Mouse (Mus musculus) liver, embryonic 14.5 days (tissue): Measurements from ENCODE around the gene Mlh3. TPM values are rescaled to one million over a fixed set of nuclear protein-coding genes. Genes with fewer than 3 reads are reported as not detected.

Experiments used
- ATAC-seq: fragments of 200-750 bp; cut with Nextera tagmentation; 2 replicates; pipeline ENCODE4 v1.8.0; 2017; ENCODE audit warnings: moderate number of reproducible peaks, mild to moderate bottlenecking, moderate library complexity; ENCODE audit not compliant: insufficient read depth
- DNase-seq, 3 experiments: peaks; one replicate each; pipeline ENCODE4 v3.0.0-alpha.2; 2012 to 2013; ENCODE audit warnings: low read depth in 3 of 3, low spot score in 3 of 3
- H3K27ac ChIP-seq: fragments of 300-500 bp; sonication (generic); 2 replicates; pipeline ENCODE4 v1.5.1; 2014; ENCODE audit warnings: moderate library complexity, mild to moderate bottlenecking, control low read depth, inconsistent platforms
- H3K27me3 ChIP-seq: fragments of 300-500 bp; sonication (generic); 2 replicates; pipeline ENCODE4 v1.6.1; 2014; ENCODE audit warnings: mild to moderate bottlenecking, low read length, moderate library complexity; ENCODE audit not compliant: control insufficient read depth, insufficient read depth
- H3K36me3 ChIP-seq: fragments of 300-500 bp; sonication (generic); replicated peaks from 2 replicates; pipeline ENCODE4 v1.6.1; 2014; ENCODE audit warnings: low read depth; ENCODE audit not compliant: control insufficient read depth, insufficient read depth
- H3K4me1 ChIP-seq, 2 experiments: fragments of 200-500 bp in 1 of 2; fragments of 300-500 bp in 1 of 2; sonication (generic) in 1 of 2; replicated peaks; 2 replicates each; pipeline ENCODE4 v1.6.1; 2012 to 2014; ENCODE audit warnings: antibody characterized with exemption in 1 of 2, inconsistent platforms in 1 of 2, low read length in 1 of 2; ENCODE audit not compliant: control insufficient read depth in 2 of 2, insufficient read depth in 2 of 2
- H3K4me2 ChIP-seq: fragments of 300-500 bp; sonication (generic); 2 replicates; pipeline ENCODE4 v1.6.1; 2014; ENCODE audit warnings: low read depth, mild to moderate bottlenecking, control low read depth, moderate library complexity
- H3K4me3 ChIP-seq, 2 experiments: fragments of 200-500 bp in 1 of 2; fragments of 300-500 bp in 1 of 2; sonication (generic) in 1 of 2; 2 replicates each; pipeline ENCODE4 v1.5.1; 2012 to 2014; ENCODE audit warnings: low read depth in 2 of 2, low read length in 2 of 2, mild to moderate bottlenecking in 2 of 2, control low read depth in 1 of 2, inconsistent platforms in 1 of 2, moderate library complexity in 1 of 2; ENCODE audit not compliant: insufficient read depth in 1 of 2
- H3K9ac ChIP-seq: fragments of 300-500 bp; sonication (generic); replicated peaks from 2 replicates; pipeline ENCODE4 v1.6.1; 2014; ENCODE audit warnings: mild to moderate bottlenecking, control low read depth, moderate library complexity
- H3K9me3 ChIP-seq: fragments of 300-500 bp; sonication (generic); 2 replicates; pipeline ENCODE4 v1.6.1; 2016; ENCODE audit warnings: low read length, mixed read lengths; ENCODE audit not compliant: control insufficient read depth
- CTCF ChIP-seq: IDR thresholded peaks from 2 replicates; pipeline ENCODE4 v1.5.1; 2016; ENCODE audit warnings: antibody characterized with exemption, low read depth, control low read depth
- EP300 ChIP-seq: IDR thresholded peaks from 2 replicates; pipeline ENCODE4 v1.6.1; 2016; ENCODE audit warnings: antibody characterized with exemption, low read depth
- WGBS: fragments of 180-500 bp; shearing (Covaris S2); extraction: QIAGEN DNeasy Blood & Tissue Kit; methylation state at CpG from one replicate; pipeline ENCODE4 v1.1.7; 2014; ENCODE audit not compliant: insufficient replicate concordance; 5-methylcytosine and 5-hydroxymethylcytosine counted together
- polyA plus RNA-seq, 2 experiments: library from polyadenylated mRNA; depleted of rRNA in 1 of 2; stranded (reverse) in 1 of 2; unstranded in 1 of 2; fragments of >200 nt; fragmentation: Nextera tagmentation in 1 of 2; extraction: Ambion mirVana in 1 of 2; gene quantifications; 2 replicates each; pipeline versions ENCODE4 v1.2.1 to v1.2.3; 2012 to 2014

Mlh3 gene
- polyA plus RNA-seq, 2 experiments = 2.0 to 2.3 TPM

DNA sequence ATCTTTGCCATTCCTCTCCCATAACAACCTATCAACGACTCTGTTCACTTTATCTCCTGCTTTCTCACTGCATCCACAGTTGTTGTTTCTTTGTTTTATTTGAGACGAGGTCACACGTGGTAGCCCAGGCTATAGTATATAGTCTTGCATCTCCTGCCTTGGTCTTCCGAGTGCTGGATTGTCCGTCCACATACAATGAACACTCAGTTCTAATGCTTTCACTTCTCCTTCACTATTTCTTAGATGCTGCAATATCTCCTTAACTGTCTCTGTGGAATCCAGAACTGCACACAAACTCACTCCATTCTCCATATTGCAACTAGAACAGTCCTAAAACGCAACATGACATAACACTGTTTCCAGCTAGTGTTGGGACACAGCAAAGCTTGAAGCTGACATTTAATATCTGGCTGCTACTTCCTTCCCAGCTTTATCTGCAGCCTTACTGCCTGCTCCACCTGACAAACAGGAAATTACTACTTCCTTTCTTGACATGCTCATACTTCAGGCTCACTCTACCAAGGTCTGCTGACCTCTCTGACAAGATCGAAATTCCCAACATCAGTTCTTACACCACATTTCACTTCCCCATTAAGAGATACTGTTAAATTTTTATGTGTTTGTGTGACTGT, 13.3 kb downstream of the Mlh3 start:
- Histone ChIP-seq H3K27me3 (no peaks in the 10 kb centered on the region), H3K9ac (no peak overlapping the region), H3K4me1 (peaks cover 0 to 7% of the 10 kb centered on the region in 2 experiments; a peak in 2 of 4 replicates), H3K4me3 (no peak overlapping the region), H3K9me3 (no peaks in the 10 kb centered on the region), H3K36me3 (no peaks in the 10 kb centered on the region), H3K27ac (no peak overlapping the region), H3K4me2 (no peak overlapping the region)
- no peak for TF ChIP-seq EP300
- TF ChIP-seq CTCF = no peak
- WGBS = 14% methylated on average over 7 of the region's 7 CpGs
- ATAC-seq = 0 out of 2 replicates have a peak, but pooled peaks have one; percentile 35
- no peak for DNase-seq

DNA sequence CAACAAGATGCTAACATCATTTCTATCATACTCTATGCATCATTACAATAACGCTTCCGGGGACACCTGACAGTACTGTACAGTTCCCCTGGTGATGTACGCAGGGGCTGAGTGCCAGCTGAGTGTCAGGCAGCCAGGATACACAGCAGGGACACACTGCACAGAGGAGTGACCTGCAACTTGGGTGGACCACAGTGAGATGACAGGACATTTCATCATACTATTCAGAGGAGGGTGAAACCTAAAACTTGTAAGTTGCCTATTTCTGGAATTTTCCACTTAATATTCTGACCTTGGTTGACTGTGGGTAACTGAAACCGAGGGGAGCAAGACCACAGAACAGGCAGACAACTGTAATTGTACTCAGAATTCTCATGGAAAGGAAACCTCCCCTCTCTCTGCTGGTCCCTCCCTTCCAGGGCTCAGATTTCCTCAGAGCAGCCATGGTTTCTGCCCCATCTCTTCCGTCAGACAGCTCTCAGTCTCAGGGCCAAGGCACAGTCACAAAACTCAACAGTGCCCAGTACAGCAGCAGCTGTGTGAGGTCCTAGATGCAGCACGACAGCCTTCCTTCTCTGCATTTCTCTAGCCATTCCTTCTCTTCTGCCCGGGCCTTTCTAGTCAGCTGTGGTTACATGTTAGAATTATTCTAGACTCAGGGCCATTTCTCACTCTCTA, 14.2 kb downstream of the Mlh3 start:
- WGBS = 59% methylated on average over 7 of the region's 7 CpGs
- no peak overlapping the region for H3K27ac ChIP-seq
- no peak for ATAC-seq

GRCm38 (mm10) chr12:85252083-85252482, 18.3 kb downstream of the Mlh3 start:
- H3K9me3 ChIP-seq = no peaks in the 10 kb centered on the region
- H3K4me2 ChIP-seq = no peak overlapping the region
- H3K4me1 ChIP-seq = peaks cover 0 to 3% of the 10 kb centered on the region in 2 experiments; a peak in 2 of 4 replicates
- H3K36me3 ChIP-seq = no peaks in the 10 kb centered on the region
- 67% methylated on average over 3 of the region's 3 CpGs for WGBS
- ATAC-seq = no peak
- no peak overlapping the region for H3K4me3 ChIP-seq
- H3K27ac ChIP-seq = no peak overlapping the region
- TF ChIP-seq EP300 (no peak), CTCF (no peak)
- DNase-seq = no peak
- H3K27me3 ChIP-seq = no peaks in the 10 kb centered on the region
- no peak overlapping the region for H3K9ac ChIP-seq

More for the DNA sequence above, 14.2 kb downstream of the Mlh3 start:
- no peaks in the 10 kb centered on the region for H3K36me3 ChIP-seq
- no peaks in the 10 kb centered on the region for H3K27me3 ChIP-seq
- H3K9me3 ChIP-seq = no peaks in the 10 kb centered on the region
- no peak for DNase-seq
- H3K4me1 ChIP-seq = peaks cover 0 to 7% of the 10 kb centered on the region in 2 experiments; a peak in 2 of 4 replicates
- H3K4me2 ChIP-seq = no peak overlapping the region
- H3K4me3 ChIP-seq = no peak overlapping the region
- H3K9ac ChIP-seq = no peak overlapping the region
- no peak for TF ChIP-seq EP300
- TF ChIP-seq CTCF = no peak

- TF ChIP-seq EP300 (no peak), CTCF (no peak)
- H3K4me3 ChIP-seq = no peak overlapping the region
- no peaks in the 10 kb centered on the region for H3K4me1 ChIP-seq
- ATAC-seq (no peak), DNase-seq (no peak)
- no peak overlapping the region for H3K4me2 ChIP-seq
- H3K9me3 ChIP-seq = no peaks in the 10 kb centered on the region
- WGBS = 84% methylated on average over 5 of the region's 5 CpGs
- no peak overlapping the region for H3K27ac ChIP-seq
- no peak overlapping the region for H3K9ac ChIP-seq
- no peaks in the 10 kb centered on the region for H3K27me3 ChIP-seq
- no peaks in the 10 kb centered on the region for H3K36me3 ChIP-seq
These were observed 32.8 kb downstream of the Mlh3 start for GRCm38 (mm10) chr12:85237553-85237952.
